Mouse (Mus musculus): Measurements from ENCODE around the gene Rims1. TPM values are rescaled to one million over a fixed set of nuclear protein-coding genes. Genes with fewer than 3 reads are reported as not detected.

Gene Rims1
- polyA plus RNA-seq, 1 experiment from 2014 or later: 1.9 TPM

DNA sequence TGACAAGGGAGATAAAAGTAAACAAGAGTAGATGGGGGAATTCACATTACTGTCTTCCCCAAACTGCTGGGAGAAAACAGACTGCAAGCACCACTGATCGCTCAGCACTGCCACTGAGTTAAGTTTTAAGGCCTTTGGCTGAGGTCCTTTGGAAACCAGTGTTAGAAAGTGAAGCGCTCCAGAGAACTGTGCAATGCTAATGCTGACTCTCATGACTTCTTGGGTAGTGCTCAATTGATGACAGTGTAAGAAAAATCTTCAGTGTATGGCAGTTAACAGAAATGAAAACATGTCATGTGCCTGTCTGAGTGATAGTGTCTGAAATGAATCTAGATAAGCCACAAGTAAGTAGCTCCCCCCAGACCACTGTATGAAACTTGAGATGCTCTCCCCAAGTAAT is 111.3 kb downstream of the Rims1 start:
- WGBS: 76% methylated on average over 2 of the region's 2 CpGs
- Histone ChIP-seq H3K36me3 (no peaks in the 10 kb centered on the region), H3K4me1 (replicated peaks) (peaks cover 6% of the 10 kb centered on the region), H3K9ac (no peak overlapping the region), H3K27ac (no peak overlapping the region), H3K4me2 (no peak overlapping the region), H3K4me3 (no peak overlapping the region), H3K27me3 (no peaks in the 10 kb centered on the region), H3K9me3 (replicated peaks) (no peaks in the 10 kb centered on the region)
- ATAC-seq (replicated peaks; ENCODE audit: insufficient number of reproducible peaks, insufficient read depth, low FRiP score, low read depth): no peak

DNA sequence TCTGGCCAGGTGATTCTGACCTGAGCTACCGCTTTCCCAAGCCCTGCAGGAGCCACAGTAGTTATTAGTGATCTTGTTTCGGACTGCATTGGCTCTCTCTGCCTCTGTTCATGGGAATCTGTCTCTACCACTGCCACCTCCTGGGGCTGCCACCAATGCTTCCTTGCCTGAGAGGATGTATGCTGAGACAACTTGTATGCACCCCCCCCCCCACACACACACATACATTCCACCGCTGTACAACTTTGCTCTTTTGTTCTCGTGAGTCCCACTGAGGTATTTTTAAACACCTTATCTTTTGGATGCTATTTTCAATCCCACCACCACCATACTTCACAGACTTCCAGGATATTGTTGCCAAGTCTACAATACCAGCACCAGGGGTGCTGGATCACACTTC is 122.3 kb downstream of the Rims1 start:
- no peaks in the 10 kb centered on the region for H3K36me3 ChIP-seq
- H3K4me2 ChIP-seq: peak overlapping the region; percentile 32
- no peaks in the 10 kb centered on the region for H3K27me3 ChIP-seq
- H3K4me1 ChIP-seq (replicated peaks): peaks cover 7% of the 10 kb centered on the region; the same call in 1 of the 2 replicates
- no peak overlapping the region for H3K9ac ChIP-seq
- peak overlapping the region; percentile 80 for H3K27ac ChIP-seq
- 34% methylated on average over 4 of the region's 4 CpGs for WGBS
- no peak overlapping the region for H3K4me3 ChIP-seq
- no peaks in the 10 kb centered on the region for H3K9me3 ChIP-seq (replicated peaks)
- ATAC-seq (replicated peaks; ENCODE audit: insufficient number of reproducible peaks, insufficient read depth, low FRiP score, low read depth): peak; percentile 76; the same call in 1 of the 2 replicates

DNA sequence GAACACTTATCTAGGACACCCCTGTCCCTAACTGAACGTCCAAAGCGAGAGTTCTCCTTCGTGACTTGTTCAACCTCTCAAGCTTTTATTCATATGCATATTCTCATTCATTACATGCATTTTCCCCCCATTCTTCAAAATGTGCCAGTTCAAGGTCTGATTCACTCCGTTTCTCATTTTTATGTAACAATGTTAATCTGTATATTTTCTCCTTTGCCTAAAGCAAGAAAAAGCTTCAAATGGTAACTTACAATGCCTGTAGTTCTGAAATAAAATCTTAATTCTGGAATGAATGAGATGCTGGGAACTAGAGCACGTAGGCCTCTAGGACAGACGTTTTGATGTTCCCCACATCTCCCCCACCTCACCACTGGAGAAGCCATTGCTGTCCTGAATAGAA is 141.6 kb downstream of the Rims1 start:
- 80% methylated on average over 6 of the region's 6 CpGs for WGBS
- no peak for ATAC-seq (replicated peaks; ENCODE audit: insufficient number of reproducible peaks, insufficient read depth, low FRiP score, low read depth)

DNA sequence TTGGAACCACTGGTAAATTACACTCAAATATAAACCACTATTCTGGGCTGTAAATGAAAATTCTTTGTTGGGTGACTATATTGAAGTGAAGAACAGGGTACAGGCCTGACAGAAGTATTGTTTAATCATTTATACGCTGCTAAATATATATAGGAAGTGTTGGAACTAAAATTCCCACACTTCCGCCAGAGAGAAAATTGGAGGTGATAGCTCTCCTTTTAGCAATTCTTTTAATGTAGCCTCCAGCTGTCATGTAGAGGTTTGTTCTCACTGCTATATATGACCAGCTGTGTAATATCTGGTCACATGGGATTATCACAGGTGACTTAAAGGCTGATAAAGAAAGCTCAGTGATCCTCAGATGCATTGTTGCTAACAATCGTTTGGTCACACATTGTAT is 144.0 kb downstream of the Rims1 start:
- Histone ChIP-seq H3K4me1 (replicated peaks) (no peaks in the 10 kb centered on the region), H3K4me2 (no peak overlapping the region), H3K9ac (no peak overlapping the region), H3K27ac (no peak overlapping the region), H3K36me3 (no peaks in the 10 kb centered on the region), H3K9me3 (replicated peaks) (no peaks in the 10 kb centered on the region), H3K4me3 (no peak overlapping the region), H3K27me3 (no peaks in the 10 kb centered on the region)
- ATAC-seq (replicated peaks; ENCODE audit: insufficient number of reproducible peaks, insufficient read depth, low FRiP score, low read depth): no peak
- 77% methylated on average over 3 of the region's 3 CpGs for WGBS

More for the DNA sequence above, 141.6 kb downstream of the Rims1 start:
- no peak overlapping the region for H3K27ac ChIP-seq
- no peak overlapping the region for H3K9ac ChIP-seq
- no peaks in the 10 kb centered on the region for H3K9me3 ChIP-seq (replicated peaks)
- no peak overlapping the region for H3K4me2 ChIP-seq
- no peak overlapping the region for H3K4me3 ChIP-seq
- H3K27me3 ChIP-seq: no peaks in the 10 kb centered on the region
- H3K36me3 ChIP-seq: no peaks in the 10 kb centered on the region
- H3K4me1 ChIP-seq (replicated peaks): no peaks in the 10 kb centered on the region

DNA sequence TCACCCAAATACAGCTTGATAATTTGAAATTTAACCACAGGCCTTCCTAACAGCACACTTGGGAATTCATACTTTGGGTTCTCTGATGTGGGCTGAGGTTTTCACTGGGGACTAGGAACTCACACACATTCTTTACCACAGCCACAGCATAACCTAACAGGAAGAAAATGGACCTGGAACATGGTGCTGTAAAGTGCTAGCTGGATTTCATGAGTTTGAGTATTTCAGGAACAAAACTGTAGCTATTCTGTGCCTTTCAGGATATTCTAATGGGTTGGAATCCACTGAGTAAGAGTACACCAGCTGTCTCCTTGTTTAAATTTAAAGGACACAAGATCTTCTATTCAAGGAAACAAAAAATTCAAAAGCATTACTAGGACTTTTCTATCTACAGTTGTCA is 149.8 kb downstream of the Rims1 start:
- no peak overlapping the region for H3K4me2 ChIP-seq
- no peaks in the 10 kb centered on the region for H3K4me1 ChIP-seq (replicated peaks)
- no peaks in the 10 kb centered on the region for H3K9me3 ChIP-seq (replicated peaks)
- H3K27ac ChIP-seq: no peak overlapping the region
- ATAC-seq (replicated peaks; ENCODE audit: insufficient number of reproducible peaks, insufficient read depth, low FRiP score, low read depth): no peak
- no peak overlapping the region for H3K4me3 ChIP-seq
- H3K9ac ChIP-seq: no peak overlapping the region
- no peaks in the 10 kb centered on the region for H3K36me3 ChIP-seq
- no peaks in the 10 kb centered on the region for H3K27me3 ChIP-seq

DNA sequence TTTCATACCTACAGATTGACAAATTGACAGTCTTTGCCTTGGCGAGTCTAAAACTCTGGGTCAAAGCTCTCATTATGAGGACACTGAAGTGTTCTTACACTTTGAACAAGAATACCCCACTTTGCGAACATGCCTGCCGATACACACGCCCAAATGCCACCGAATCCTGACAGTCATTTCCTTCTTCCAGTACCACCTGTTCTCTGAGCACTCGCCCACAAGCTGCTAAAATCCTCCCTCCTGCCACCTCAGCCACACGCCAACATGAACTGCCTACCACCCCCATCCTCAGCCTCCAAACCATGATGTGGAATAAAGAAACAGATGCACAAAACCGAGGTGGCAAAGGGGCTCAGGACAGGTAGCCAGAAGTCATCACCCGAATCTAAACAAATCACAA is 150.9 kb downstream of the Rims1 start:
- no peak overlapping the region for H3K4me3 ChIP-seq
- H3K9ac ChIP-seq: no peak overlapping the region
- no peaks in the 10 kb centered on the region for H3K36me3 ChIP-seq
- H3K4me2 ChIP-seq: no peak overlapping the region
- ATAC-seq (replicated peaks; ENCODE audit: insufficient number of reproducible peaks, insufficient read depth, low FRiP score, low read depth): no peak
- H3K27me3 ChIP-seq: no peaks in the 10 kb centered on the region
- H3K4me1 ChIP-seq (replicated peaks): no peaks in the 10 kb centered on the region
- H3K9me3 ChIP-seq (replicated peaks): no peaks in the 10 kb centered on the region
- no peak overlapping the region for H3K27ac ChIP-seq
- WGBS: 83% methylated on average over 9 of the region's 9 CpGs

DNA sequence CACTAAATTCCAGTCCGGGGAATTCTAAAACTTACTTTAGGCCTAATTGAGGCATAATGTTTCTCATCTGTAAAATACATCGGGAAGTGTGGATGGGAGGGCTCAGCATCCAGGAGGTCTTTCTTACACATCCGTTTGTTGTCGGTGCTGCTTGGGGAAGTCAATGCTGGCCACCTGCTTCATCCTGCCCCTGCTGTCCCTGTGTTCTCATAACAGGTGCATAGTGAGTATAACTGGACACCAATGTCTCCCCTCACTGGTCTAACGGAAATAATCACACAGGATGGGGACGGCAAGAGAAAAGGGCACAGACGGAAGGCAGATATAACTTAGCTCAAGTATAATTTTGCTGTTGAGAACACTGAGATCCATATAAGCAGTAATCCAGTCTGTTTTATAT is 155.2 kb downstream of the Rims1 start:
- H3K9ac ChIP-seq: no peak overlapping the region
- no peaks in the 10 kb centered on the region for H3K27me3 ChIP-seq
- H3K4me2 ChIP-seq: no peak overlapping the region
- no peak overlapping the region for H3K27ac ChIP-seq
- ATAC-seq (replicated peaks; ENCODE audit: insufficient number of reproducible peaks, insufficient read depth, low FRiP score, low read depth): no peak
- no peaks in the 10 kb centered on the region for H3K9me3 ChIP-seq (replicated peaks)
- H3K4me1 ChIP-seq (replicated peaks): no peaks in the 10 kb centered on the region
- H3K4me3 ChIP-seq: no peak overlapping the region
- WGBS: 77% methylated on average over 7 of the region's 7 CpGs
- H3K36me3 ChIP-seq: no peaks in the 10 kb centered on the region

DNA sequence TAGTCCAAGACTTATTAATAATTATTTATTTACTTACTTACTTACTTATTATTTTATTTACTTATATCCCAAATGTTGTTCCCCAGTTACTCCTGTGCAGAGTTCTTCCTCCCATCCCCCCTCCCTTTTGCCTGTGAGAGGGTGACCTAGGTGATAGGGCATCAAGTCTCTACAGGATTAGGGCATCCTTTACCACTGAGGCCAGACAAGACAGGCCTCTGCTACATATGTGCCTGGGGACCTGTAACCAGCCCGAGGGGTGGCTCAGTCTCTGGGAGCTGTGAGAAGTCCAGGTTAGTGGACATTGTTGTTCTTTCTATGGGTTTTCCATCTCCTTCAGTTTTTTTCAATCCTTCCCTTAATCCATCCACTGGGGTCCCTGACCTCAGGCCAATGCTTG is 156.4 kb downstream of the Rims1 start:
- no peak; the same call in 1 of the 2 replicates for ATAC-seq (replicated peaks; ENCODE audit: insufficient number of reproducible peaks, insufficient read depth, low FRiP score, low read depth)
- Histone ChIP-seq H3K27ac (no peak overlapping the region), H3K36me3 (no peaks in the 10 kb centered on the region), H3K4me1 (replicated peaks) (no peaks in the 10 kb centered on the region), H3K9me3 (replicated peaks) (no peaks in the 10 kb centered on the region), H3K4me3 (no peak overlapping the region), H3K9ac (no peak overlapping the region), H3K4me2 (no peak overlapping the region), H3K27me3 (no peaks in the 10 kb centered on the region)
- 63% methylated on average over 1 of the region's 1 CpGs for WGBS

DNA sequence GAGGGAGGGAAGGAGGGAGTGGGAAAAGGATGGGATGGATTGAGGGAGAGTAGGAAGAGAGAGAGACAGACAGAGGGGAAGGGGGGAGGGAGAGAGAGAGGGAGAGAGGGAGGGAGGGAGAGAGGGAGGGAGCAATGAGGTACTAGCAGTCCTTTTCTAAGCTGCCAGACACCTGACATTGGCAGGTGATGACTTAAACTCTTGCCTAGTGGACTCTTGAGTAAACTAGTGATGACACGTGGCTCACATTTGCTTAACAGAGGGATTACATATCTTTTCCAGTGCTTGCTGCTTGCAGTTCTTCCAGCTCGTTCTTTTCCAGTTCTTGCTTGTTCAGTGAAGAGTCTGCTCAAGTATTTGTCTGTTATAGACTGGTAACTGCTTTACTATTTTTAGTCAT is 160.5 kb downstream of the Rims1 start:
- Histone ChIP-seq H3K9ac (no peak overlapping the region), H3K9me3 (replicated peaks) (no peaks in the 10 kb centered on the region), H3K27me3 (no peaks in the 10 kb centered on the region), H3K36me3 (no peaks in the 10 kb centered on the region), H3K4me2 (no peak overlapping the region), H3K4me3 (no peak overlapping the region), H3K4me1 (replicated peaks) (no peaks in the 10 kb centered on the region), H3K27ac (no peak overlapping the region)
- ATAC-seq (replicated peaks; ENCODE audit: insufficient number of reproducible peaks, insufficient read depth, low FRiP score, low read depth): no peak
- 26% methylated on average over 2 of the region's 2 CpGs for WGBS

DNA sequence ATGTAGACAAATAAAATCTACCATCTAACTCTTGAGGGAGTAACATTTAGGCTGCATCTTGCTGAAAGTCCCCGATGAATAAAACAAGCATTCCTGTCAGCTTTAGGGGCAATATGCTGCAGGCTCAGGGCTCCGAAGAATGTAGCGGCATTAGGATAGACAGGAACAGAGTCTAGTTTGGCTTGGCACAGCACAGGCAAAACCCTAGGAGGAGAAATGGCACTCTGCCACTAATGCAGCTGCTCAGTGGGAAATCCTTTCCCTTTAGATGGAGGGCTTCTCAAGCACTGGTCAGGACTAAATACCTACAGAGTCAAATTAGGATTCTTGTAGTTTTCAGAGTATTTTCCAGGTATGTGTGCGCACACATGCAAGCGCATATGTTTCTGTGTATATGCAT is 165.2 kb downstream of the Rims1 start:
- H3K27ac ChIP-seq: no peak overlapping the region
- no peaks in the 10 kb centered on the region for H3K36me3 ChIP-seq
- H3K9ac ChIP-seq: no peak overlapping the region
- no peak for ATAC-seq (replicated peaks; ENCODE audit: insufficient number of reproducible peaks, insufficient read depth, low FRiP score, low read depth)
- H3K4me1 ChIP-seq (replicated peaks): 0 out of 2 replicates have a peak, but pooled peaks cover 2% of the 10 kb centered on the region
- WGBS: 73% methylated on average over 5 of the region's 5 CpGs
- H3K4me2 ChIP-seq: no peak overlapping the region
- no peaks in the 10 kb centered on the region for H3K27me3 ChIP-seq
- H3K4me3 ChIP-seq: no peak overlapping the region
- H3K9me3 ChIP-seq (replicated peaks): no peaks in the 10 kb centered on the region

DNA sequence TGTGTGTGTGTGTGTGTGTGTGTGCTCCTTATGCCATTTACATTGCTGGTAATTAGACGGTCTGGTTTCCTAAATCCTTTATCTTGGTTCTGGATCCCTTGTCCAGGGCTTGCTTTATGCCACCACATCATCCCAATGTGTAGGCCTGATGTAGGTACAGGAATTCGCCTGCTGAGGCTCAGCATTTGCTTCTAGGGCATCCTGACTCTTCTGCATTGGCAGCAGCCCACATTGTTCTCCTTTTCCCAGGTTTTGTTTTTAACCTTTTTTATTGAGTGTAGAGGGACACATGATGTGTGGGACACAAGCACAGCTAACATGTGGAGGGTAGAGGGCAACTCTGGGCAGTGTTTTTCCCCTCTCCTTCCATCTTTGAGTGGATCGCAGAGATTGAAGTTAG is 166.1 kb downstream of the Rims1 start:
- Histone ChIP-seq H3K27me3 (no peaks in the 10 kb centered on the region), H3K4me1 (replicated peaks) (0 out of 2 replicates have a peak, but pooled peaks cover 2% of the 10 kb centered on the region), H3K4me2 (no peak overlapping the region), H3K9me3 (replicated peaks) (no peaks in the 10 kb centered on the region), H3K4me3 (no peak overlapping the region), H3K36me3 (no peaks in the 10 kb centered on the region), H3K9ac (no peak overlapping the region), H3K27ac (no peak overlapping the region)
- no peak for ATAC-seq (replicated peaks; ENCODE audit: insufficient number of reproducible peaks, insufficient read depth, low FRiP score, low read depth)
- WGBS: 70% methylated on average over 3 of the region's 3 CpGs

DNA sequence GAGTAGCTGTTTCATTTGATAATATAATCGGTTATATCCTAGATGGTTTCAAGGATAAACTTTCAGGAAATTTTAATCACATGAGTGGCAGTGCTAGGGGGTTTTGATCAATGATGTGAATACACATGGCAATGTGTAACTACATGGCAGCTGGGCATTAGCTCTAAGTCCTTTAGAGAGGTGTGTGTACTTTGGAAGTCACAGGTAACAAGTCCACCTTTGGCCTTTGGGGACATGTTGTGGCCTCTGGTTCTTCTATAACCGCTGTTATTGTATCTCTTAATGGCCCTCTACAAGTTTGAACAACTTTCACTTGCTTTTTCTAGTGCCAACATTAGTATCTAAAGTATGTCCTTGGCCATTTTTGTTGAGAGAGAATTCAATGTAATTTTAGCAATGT is 171.9 kb downstream of the Rims1 start:
- no peaks in the 10 kb centered on the region for H3K27me3 ChIP-seq
- H3K36me3 ChIP-seq: no peaks in the 10 kb centered on the region
- H3K4me1 ChIP-seq (replicated peaks): no peaks in the 10 kb centered on the region
- H3K9ac ChIP-seq: no peak overlapping the region
- H3K4me2 ChIP-seq: no peak overlapping the region
- ATAC-seq (replicated peaks; ENCODE audit: insufficient number of reproducible peaks, insufficient read depth, low FRiP score, low read depth): no peak
- H3K4me3 ChIP-seq: no peak overlapping the region
- H3K9me3 ChIP-seq (replicated peaks): no peaks in the 10 kb centered on the region
- H3K27ac ChIP-seq: no peak overlapping the region
- WGBS: 83% methylated on average over 2 of the region's 2 CpGs
